23 mouse cellular contexts compared by ENCODE assay signal in the genomic region with DNA sequence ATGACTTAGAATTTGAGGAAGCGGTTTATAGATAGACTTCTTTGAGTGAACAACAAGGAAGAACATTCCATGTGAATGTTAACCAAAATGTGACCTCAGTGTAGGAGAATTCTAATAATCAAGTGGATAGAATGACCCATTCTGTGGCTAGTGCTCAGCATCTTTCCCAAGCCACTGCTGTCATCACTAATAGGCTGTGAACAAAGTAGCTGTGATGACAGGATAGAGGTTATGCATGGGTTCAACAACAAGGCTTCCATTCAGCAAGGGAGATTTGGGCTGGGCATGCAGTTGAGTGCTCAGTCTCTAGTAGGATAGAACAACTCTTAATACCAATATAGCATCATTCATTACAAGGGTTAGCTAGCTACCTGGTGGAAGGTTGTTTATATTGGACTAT.
"Had no signal": no experiment of that assay in that cellular context is flagged by ENCODE, and none has a peak within 500 bp of the region (broad histone marks: within the 10 kb centered on the region; RNA-seq: fewer than 3 reads in every experiment).

No protein-coding gene starts in this region.

- H3K27ac ChIP-seq: gastrocnemius, adult 2 months; heart, embryonic 13.5 days; heart, embryonic 15.5 days; hindbrain, embryonic 12.5 days; hindbrain, embryonic 14.5 days; intestine, embryonic 15.5 days; layer of hippocampus, adult 2 months; left cerebral cortex, adult 2 months; limb, embryonic 10.5 days; limb, embryonic 12.5 days; liver, embryonic 13.5 days; liver, embryonic 15.5 days had no signal

- DNase-seq: gastrocnemius, adult 2 months; gastrocnemius, postnatal 10 days; gastrocnemius, postnatal 25 days; heart, adult 18-20 months; heart, postnatal 14 days; heart, postnatal 36 days; kidney, adult 18-20 months; kidney, adult 8-10 months; kidney, postnatal 10 days; kidney, postnatal 25 days; kidney, postnatal 4 days; liver; liver, embryonic 13.5 days had no signal

- H3K4me1 ChIP-seq: heart, embryonic 13.5 days; heart, embryonic 15.5 days; hindbrain, embryonic 12.5 days; intestine, embryonic 15.5 days; limb, embryonic 10.5 days; limb, embryonic 12.5 days; liver, embryonic 13.5 days; liver, embryonic 15.5 days had no signal

- H3K4me3 ChIP-seq: gastrocnemius, adult 2 months; heart, embryonic 13.5 days; heart, embryonic 15.5 days; hindbrain, embryonic 12.5 days; intestine, embryonic 15.5 days; layer of hippocampus, adult 2 months; left cerebral cortex, adult 2 months; limb, embryonic 10.5 days; limb, embryonic 12.5 days; liver, embryonic 13.5 days; liver, embryonic 15.5 days had no signal

- H3K9me3 ChIP-seq: heart, embryonic 13.5 days; heart, embryonic 15.5 days; hindbrain, embryonic 12.5 days; intestine, embryonic 15.5 days; limb, embryonic 10.5 days; limb, embryonic 12.5 days; liver, embryonic 13.5 days; liver, embryonic 15.5 days had no signal

- H3K27me3 ChIP-seq: heart, embryonic 13.5 days; heart, embryonic 15.5 days; hindbrain, embryonic 12.5 days; intestine, embryonic 15.5 days; limb, embryonic 12.5 days; liver, embryonic 13.5 days; liver, embryonic 15.5 days had no signal

- H3K36me3 ChIP-seq: heart, embryonic 13.5 days; heart, embryonic 15.5 days; hindbrain, embryonic 12.5 days; intestine, embryonic 15.5 days; limb, embryonic 10.5 days; limb, embryonic 12.5 days; liver, embryonic 13.5 days; liver, embryonic 15.5 days had no signal
